Mouse (Mus musculus) intestine, embryonic 15.5 days (tissue): ENCODE results near the gene Lmtk2. TPM values are rescaled to one million over a fixed set of nuclear protein-coding genes. Genes with fewer than 3 reads are reported as not detected.

ENCODE experiments used
- ATAC-seq: fragments of 200-750 bp; cut with Nextera tagmentation; 2 replicates; pipeline ENCODE4 v1.8.0; 2017; ENCODE audit warnings: moderate TSS enrichment, moderate library complexity
- H3K27ac ChIP-seq: fragments of 300-500 bp; sonication (generic); 2 replicates; pipeline ENCODE4 v1.5.1; 2015; ENCODE audit warnings: mild to moderate bottlenecking, inconsistent platforms
- H3K27me3 ChIP-seq: fragments of 300-500 bp; sonication (generic); replicated peaks from 2 replicates; pipeline ENCODE4 v1.6.1; 2015; ENCODE audit warnings: inconsistent platforms
- H3K36me3 ChIP-seq: fragments of 300-500 bp; sonication (generic); 2 replicates; pipeline ENCODE4 v1.6.1; 2015; ENCODE audit warnings: inconsistent platforms
- H3K4me1 ChIP-seq: fragments of 300-500 bp; sonication (generic); replicated peaks from 2 replicates; pipeline ENCODE4 v1.6.1; 2015; ENCODE audit warnings: inconsistent platforms
- H3K4me2 ChIP-seq: fragments of 300-500 bp; sonication (generic); replicated peaks from 2 replicates; pipeline ENCODE4 v1.6.1; 2015; ENCODE audit warnings: mild to moderate bottlenecking, inconsistent platforms
- H3K4me3 ChIP-seq: fragments of 300-500 bp; sonication (generic); replicated peaks from 2 replicates; pipeline ENCODE4 v1.5.1; 2015; ENCODE audit warnings: inconsistent platforms
- H3K9ac ChIP-seq: fragments of 300-500 bp; sonication (generic); 2 replicates; pipeline ENCODE4 v1.6.1; 2015; ENCODE audit warnings: inconsistent platforms
- H3K9me3 ChIP-seq: fragments of 300-500 bp; sonication (generic); 2 replicates; pipeline ENCODE4 v1.6.1; 2016; ENCODE audit warnings: inconsistent platforms
- WGBS: fragments of 180-500 bp; shearing (Covaris S2); methylation state at CpG from one replicate; pipeline ENCODE4 v1.1.7; 2015; 5-methylcytosine and 5-hydroxymethylcytosine counted together
- polyA plus RNA-seq: library from polyadenylated mRNA; unstranded; fragments of >200 nt; fragmentation: Nextera tagmentation; extraction: Ambion mirVana; gene quantifications from 2 replicates; pipeline ENCODE4 v1.2.1, GENCODE M21; 2015

Lmtk2 gene
- polyA plus RNA-seq, 1 experiment from 2014 or later, result 5.6 TPM

GRCm38 (mm10) chr5:144159137-144159536 lies 58.9 kb downstream of the Lmtk2 start:
- no peaks in the 10 kb centered on the region for H3K9me3 ChIP-seq
- H3K4me2 ChIP-seq, result no peak overlapping the region
- H3K4me3 ChIP-seq, result no peak overlapping the region
- H3K36me3 ChIP-seq, result no peaks in the 10 kb centered on the region
- peak overlapping the region; percentile 66 for H3K27ac ChIP-seq
- 84% methylated on average over 8 of the region's 8 CpGs for WGBS
- no peaks in the 10 kb centered on the region for H3K27me3 ChIP-seq
- no peak overlapping the region for H3K9ac ChIP-seq
- ATAC-seq, result peak; percentile 71
- H3K4me1 ChIP-seq, result peaks cover 11% of the 10 kb centered on the region

- no peak overlapping the region for H3K27ac ChIP-seq
- H3K4me3 ChIP-seq, result no peak overlapping the region
- H3K36me3 ChIP-seq, result peaks cover 4% of the 10 kb centered on the region; the same call in 1 of the 2 replicates
- 82% methylated on average over 5 of the region's 5 CpGs for WGBS
- H3K9me3 ChIP-seq, result no peaks in the 10 kb centered on the region
- no peak overlapping the region for H3K9ac ChIP-seq
- H3K4me1 ChIP-seq, result peaks cover 11% of the 10 kb centered on the region
- H3K4me2 ChIP-seq, result no peak overlapping the region
- no peaks in the 10 kb centered on the region for H3K27me3 ChIP-seq
- no peak for ATAC-seq
Measured at GRCm38 (mm10) chr5:144162080-144162812, 62.0 kb downstream of the Lmtk2 start.

- Histone ChIP-seq H3K9ac (no peak overlapping the region), H3K4me3 (no peak overlapping the region), H3K27me3 (no peaks in the 10 kb centered on the region), H3K4me2 (no peak overlapping the region), H3K36me3 (peaks cover 4% of the 10 kb centered on the region; the same call in 1 of the 2 replicates), H3K27ac (no peak overlapping the region), H3K9me3 (no peaks in the 10 kb centered on the region), H3K4me1 (peaks cover 9% of the 10 kb centered on the region)
- ATAC-seq, result no peak
- 78% methylated on average over 10 of the region's 10 CpGs for WGBS
Measured at GRCm38 (mm10) chr5:144162813-144163517, 62.7 kb downstream of the Lmtk2 start.

- WGBS, result 83% methylated on average over 3 of the region's 3 CpGs
- no peak overlapping the region for H3K27ac ChIP-seq
- no peaks in the 10 kb centered on the region for H3K4me1 ChIP-seq
- no peaks in the 10 kb centered on the region for H3K9me3 ChIP-seq
- H3K27me3 ChIP-seq, result no peaks in the 10 kb centered on the region
- no peak overlapping the region for H3K4me2 ChIP-seq
- peaks cover 4% of the 10 kb centered on the region; the same call in 1 of the 2 replicates for H3K36me3 ChIP-seq
- no peak overlapping the region for H3K9ac ChIP-seq
- ATAC-seq, result no peak
- H3K4me3 ChIP-seq, result no peak overlapping the region
Measured at GRCm38 (mm10) chr5:144165756-144166155, 65.5 kb downstream of the Lmtk2 start.

- Histone ChIP-seq H3K27ac (no peak overlapping the region), H3K9me3 (no peaks in the 10 kb centered on the region), H3K36me3 (peaks cover 17% of the 10 kb centered on the region), H3K4me2 (no peak overlapping the region), H3K9ac (no peak overlapping the region), H3K27me3 (no peaks in the 10 kb centered on the region), H3K4me3 (no peak overlapping the region), H3K4me1 (no peaks in the 10 kb centered on the region)
- ATAC-seq, result no peak
- WGBS, result 94% methylated on average over 8 of the region's 8 CpGs
Measured at GRCm38 (mm10) chr5:144169275-144169975, 69.2 kb downstream of the Lmtk2 start.

GRCm38 (mm10) chr5:144173648-144174047 lies 73.4 kb downstream of the Lmtk2 start:
- H3K27me3 ChIP-seq, result no peaks in the 10 kb centered on the region
- ATAC-seq, result no peak
- H3K36me3 ChIP-seq, result peaks cover 12% of the 10 kb centered on the region
- H3K4me2 ChIP-seq, result no peak overlapping the region
- H3K27ac ChIP-seq, result no peak overlapping the region
- H3K9me3 ChIP-seq, result no peaks in the 10 kb centered on the region
- 0 out of 2 replicates have a peak, but pooled peaks cover 5% of the 10 kb centered on the region for H3K4me1 ChIP-seq
- H3K9ac ChIP-seq, result no peak overlapping the region
- H3K4me3 ChIP-seq, result no peak overlapping the region
- WGBS, result 92% methylated on average over 18 of the region's 18 CpGs

GRCm38 (mm10) chr5:144178216-144178615 lies 78.0 kb downstream of the Lmtk2 start:
- Histone ChIP-seq H3K9me3 (no peaks in the 10 kb centered on the region), H3K4me1 (peaks cover 8% of the 10 kb centered on the region; the same call in 1 of the 2 replicates), H3K36me3 (peaks cover 9% of the 10 kb centered on the region), H3K27ac (no peak overlapping the region), H3K27me3 (no peaks in the 10 kb centered on the region), H3K4me3 (no peak overlapping the region), H3K9ac (no peak overlapping the region), H3K4me2 (no peak overlapping the region)
- ATAC-seq, result no peak
- WGBS, result 30% methylated on average over 6 of the region's 6 CpGs

GRCm38 (mm10) chr5:144181249-144181648 lies 81.0 kb downstream of the Lmtk2 start:
- 93% methylated on average over 7 of the region's 7 CpGs for WGBS
- Histone ChIP-seq H3K4me3 (no peak overlapping the region), H3K4me1 (peaks cover 12% of the 10 kb centered on the region), H3K27ac (no peak overlapping the region), H3K27me3 (no peaks in the 10 kb centered on the region), H3K9me3 (no peaks in the 10 kb centered on the region), H3K4me2 (no peak overlapping the region), H3K9ac (no peak overlapping the region), H3K36me3 (peaks cover 13% of the 10 kb centered on the region)
- ATAC-seq, result no peak

- H3K9me3 ChIP-seq, result no peaks in the 10 kb centered on the region
- no peak overlapping the region for H3K4me3 ChIP-seq
- 0 out of 2 replicates have a peak overlapping the region, but pooled peaks have one; percentile 7 for H3K4me2 ChIP-seq
- no peak overlapping the region for H3K9ac ChIP-seq
- H3K27me3 ChIP-seq, result no peaks in the 10 kb centered on the region
- H3K27ac ChIP-seq, result no peak overlapping the region
- 45% methylated on average over 20 of the region's 20 CpGs for WGBS
- peaks cover 13% of the 10 kb centered on the region for H3K36me3 ChIP-seq
- peak; percentile 71 for ATAC-seq
- H3K4me1 ChIP-seq, result peaks cover 12% of the 10 kb centered on the region
Measured at GRCm38 (mm10) chr5:144182542-144183247, 82.5 kb downstream of the Lmtk2 start.

GRCm38 (mm10) chr5:144183248-144183559 lies 83.0 kb downstream of the Lmtk2 start:
- Histone ChIP-seq H3K27ac (no peak overlapping the region), H3K4me3 (no peak overlapping the region), H3K4me1 (peaks cover 7% of the 10 kb centered on the region), H3K9me3 (no peaks in the 10 kb centered on the region), H3K36me3 (peaks cover 13% of the 10 kb centered on the region), H3K4me2 (0 out of 2 replicates have a peak overlapping the region, but pooled peaks have one; percentile 7), H3K9ac (no peak overlapping the region), H3K27me3 (no peaks in the 10 kb centered on the region)
- ATAC-seq, result peak; percentile 58
- 43% methylated on average over 8 of the region's 8 CpGs for WGBS

GRCm38 (mm10) chr5:144183647-144184335 lies 83.6 kb downstream of the Lmtk2 start:
- H3K27me3 ChIP-seq, result no peaks in the 10 kb centered on the region
- no peaks in the 10 kb centered on the region for H3K9me3 ChIP-seq
- H3K36me3 ChIP-seq, result peaks cover 13% of the 10 kb centered on the region
- no peak overlapping the region for H3K4me2 ChIP-seq
- peak; percentile 56 for ATAC-seq
- H3K9ac ChIP-seq, result no peak overlapping the region
- WGBS, result 73% methylated on average over 7 of the region's 7 CpGs
- H3K4me1 ChIP-seq, result peaks cover 7% of the 10 kb centered on the region
- no peak overlapping the region for H3K4me3 ChIP-seq
- no peak overlapping the region for H3K27ac ChIP-seq
